Mouse (Mus musculus) lung, adult 10 weeks (tissue): Measurements from ENCODE around the gene Kif14. TPM values are rescaled to one million over a fixed set of nuclear protein-coding genes. Genes with fewer than 3 reads are reported as not detected.

ENCODE experiments used
- polyA plus RNA-seq: library from polyadenylated mRNA; stranded (reverse); fragments of 350-450 nt; fragmentation: Illumina TruSeq; extraction: RNeasy Lipid Tissue Mini Kit (QIAGEN cat#74804); gene quantifications from one replicate; pipeline ENCODE4 v1.2.3, GENCODE M21; 2014; ENCODE audit warnings: low read depth, low replicate concordance; ENCODE audit not compliant: insufficient read depth

Kif14 gene
- polyA plus RNA-seq, result 0.12 TPM

DNA sequence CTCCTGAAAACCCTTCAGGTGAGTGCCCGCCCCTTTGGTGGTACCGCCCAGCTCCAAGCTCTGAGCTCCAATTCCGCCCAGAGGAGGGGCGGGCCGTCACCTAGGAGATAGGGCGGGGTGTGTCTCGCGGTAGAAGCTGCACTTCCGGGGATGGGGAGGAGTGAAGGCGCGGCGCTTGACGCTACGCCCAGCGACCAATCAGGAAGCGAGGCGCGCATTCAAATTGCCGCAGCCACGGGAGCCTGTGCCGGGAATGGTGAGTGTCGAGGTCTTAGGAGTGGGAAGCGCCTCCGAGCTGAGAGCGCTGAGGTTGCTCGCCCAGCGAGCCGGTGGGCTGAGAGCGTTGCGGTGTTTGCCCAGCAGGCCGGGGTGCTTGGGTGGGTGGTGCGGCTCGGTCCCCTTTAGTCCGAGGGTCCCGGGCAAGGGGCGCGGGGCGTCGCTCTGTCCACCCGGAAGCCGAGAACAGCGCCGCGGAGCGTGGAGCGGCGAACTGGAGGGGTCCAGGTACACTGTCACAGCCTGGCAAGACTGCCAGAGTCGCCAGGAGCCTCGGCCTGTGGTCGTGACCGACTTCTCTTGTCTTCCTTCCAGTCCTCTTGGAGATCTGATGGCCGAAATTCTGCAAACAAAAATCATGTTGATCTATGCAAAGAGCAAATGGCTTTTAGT, at the start of gene Kif14:
Kif14 (plus strand) TSS at position 201 of the 669 bp plus-strand sequence.

Other genes starting within 250 kb of the Kif14 start
- gene Inava, start 232.1 kb upstream of the Kif14 start, polyA plus RNA-seq, result 0.94 TPM
- gene Gpr25, start 205.5 kb upstream of the Kif14 start, polyA plus RNA-seq, result not detected
- gene Camsap2, start 120.2 kb upstream of the Kif14 start, polyA plus RNA-seq, result 12.1 TPM
- gene Ddx59, start 51.1 kb upstream of the Kif14 start, polyA plus RNA-seq, result 4.2 TPM
- 7.5 TPM for gene Zfp281, start 158.6 kb downstream of the Kif14 start, polyA plus RNA-seq